Mouse (Mus musculus): ENCODE data around the gene Ergic2.
"Not testable (repeated sequence)": the region's sequence is repeated elsewhere in the genome, so short reads cannot be mapped to it uniquely, and the experiment has no call there.

Gene Ergic2

GRCm38 (mm10) chr6:148218235-148219076 lies 6.3 kb upstream of the Ergic2 start:
- in situ Hi-C loops (cut with MboI; ENCODE audit: unreplicated experiment in 2 of 2): loop anchor here (5.0 to 10.0 kb wide), 3 partner anchors 476 to 694 kb away; no protein-coding TSS in a partner anchor

- in situ Hi-C loops (cut with MboI; ENCODE audit: unreplicated experiment in 2 of 2): loop anchor here (5.0 to 10.0 kb wide), 3 partner anchors 478 to 696 kb away; no protein-coding TSS in a partner anchor
Measured at GRCm38 (mm10) chr6:148216752-148217151, 4.6 kb upstream of the Ergic2 start.

- in situ Hi-C loops (cut with MboI; ENCODE audit: unreplicated experiment in 2 of 2): loop anchor here (5.0 to 10.0 kb wide), 4 partner anchors 480 to 703 kb away; no protein-coding TSS in a partner anchor
Measured at GRCm38 (mm10) chr6:148214765-148215164, 2.6 kb upstream of the Ergic2 start.

GRCm38 (mm10) chr6:148211391-148211876 lies 740 bp downstream of the Ergic2 start:
- in situ Hi-C loops (cut with MboI; ENCODE audit: unreplicated experiment in 2 of 2): loop anchor here (5.0 to 10.0 kb wide), 3 partner anchors 483 to 706 kb away; no protein-coding TSS in a partner anchor

- in situ Hi-C loops (cut with MboI; ENCODE audit: unreplicated experiment in 2 of 2): no loop called here
Measured at GRCm38 (mm10) chr6:148207522-148207921, 4.7 kb downstream of the Ergic2 start.

GRCm38 (mm10) chr6:148205134-148205533 lies 7.0 kb downstream of the Ergic2 start:
- in situ Hi-C loops (cut with MboI; ENCODE audit: unreplicated experiment in 2 of 2): no loop called here

- in situ Hi-C loops (cut with MboI; ENCODE audit: unreplicated experiment in 2 of 2): loop anchor here (10.0 to 25.0 kb wide), 3 partner anchors 805 to 1862 kb away; no protein-coding TSS in a partner anchor
Measured at GRCm38 (mm10) chr6:148199729-148200128, 12.4 kb downstream of the Ergic2 start.

GRCm38 (mm10) chr6:148199177-148199576 lies 13.0 kb downstream of the Ergic2 start:
- in situ Hi-C loops (cut with MboI; ENCODE audit: unreplicated experiment in 2 of 2): loop anchor here (10.0 to 25.0 kb wide), 3 partner anchors 806 to 1862 kb away; no protein-coding TSS in a partner anchor

- in situ Hi-C loops (cut with MboI; ENCODE audit: unreplicated experiment in 2 of 2): loop anchor here (10.0 to 25.0 kb wide), 3 partner anchors 811 to 1857 kb away; no protein-coding TSS in a partner anchor
Measured at GRCm38 (mm10) chr6:148193972-148194701, 18.0 kb downstream of the Ergic2 start.

GRCm38 (mm10) chr6:148185694-148186093 lies 26.5 kb downstream of the Ergic2 start:
- in situ Hi-C loops (cut with MboI; ENCODE audit: unreplicated experiment in 2 of 2): loop anchor here (25.0 kb wide), 2 partner anchors 1823 to 1848 kb away; no protein-coding TSS in a partner anchor

GRCm38 (mm10) chr6:148172904-148173303 lies 39.3 kb downstream of the Ergic2 start:
- in situ Hi-C loops (cut with MboI; ENCODE audit: unreplicated experiment in 2 of 2): no loop called here

- in situ Hi-C loops (cut with MboI; ENCODE audit: unreplicated experiment in 2 of 2): not testable (repeated sequence)
Measured at GRCm38 (mm10) chr6:148152305-148152704, 59.9 kb downstream of the Ergic2 start.

- in situ Hi-C loops (cut with MboI; ENCODE audit: unreplicated experiment in 2 of 2): loop anchor here in 1 of 2 experiments (25.0 kb wide), 1 partner anchor 1305 kb away; no protein-coding TSS in a partner anchor
Measured at GRCm38 (mm10) chr6:148142421-148142820, 69.8 kb downstream of the Ergic2 start.

GRCm38 (mm10) chr6:148141874-148142273 lies 70.3 kb downstream of the Ergic2 start:
- in situ Hi-C loops (cut with MboI; ENCODE audit: unreplicated experiment in 2 of 2): loop anchor here in 1 of 2 experiments (25.0 kb wide), 1 partner anchor 1305 kb away; no protein-coding TSS in a partner anchor

GRCm38 (mm10) chr6:148139288-148139995 lies 72.7 kb downstream of the Ergic2 start:
- in situ Hi-C loops (cut with MboI; ENCODE audit: unreplicated experiment in 2 of 2): loop anchor here (5.0 to 25.0 kb wide), 4 partner anchors 1127 to 1315 kb away; no protein-coding TSS in a partner anchor

GRCm38 (mm10) chr6:148135769-148136382 lies 76.3 kb downstream of the Ergic2 start:
- in situ Hi-C loops (cut with MboI; ENCODE audit: unreplicated experiment in 2 of 2): loop anchor here (5.0 to 25.0 kb wide), 4 partner anchors 1124 to 1311 kb away; no protein-coding TSS in a partner anchor

GRCm38 (mm10) chr6:148133536-148133935 lies 78.6 kb downstream of the Ergic2 start:
- in situ Hi-C loops (cut with MboI; ENCODE audit: unreplicated experiment in 2 of 2): loop anchor here (10.0 to 25.0 kb wide), 3 partner anchors 1129 to 1309 kb away; no protein-coding TSS in a partner anchor

- in situ Hi-C loops (cut with MboI; ENCODE audit: unreplicated experiment in 2 of 2): loop anchor here (10.0 to 25.0 kb wide), 3 partner anchors 1128 to 1308 kb away; no protein-coding TSS in a partner anchor
Measured at GRCm38 (mm10) chr6:148132314-148132713, 79.9 kb downstream of the Ergic2 start.

Measured in v-Abl transformed pro-B cells (cell line).